Mouse (Mus musculus) right cerebral cortex, postnatal 10 days (tissue): Measurements from ENCODE around the gene Apobec4.
"Not testable (repeated sequence)": the region's sequence is repeated elsewhere in the genome, so short reads cannot be mapped to it uniquely, and the experiment has no call there.

Source experiments
- DNase-seq, 2 experiments: peaks; one replicate each; pipeline ENCODE4 v3.0.0; 2021; ENCODE audit warnings: low spot score in 2 of 2

The Apobec4 gene

GRCm38 (mm10) chr1:152766804-152767748 lies 16.7 kb downstream of the Apobec4 start:
- DNase-seq: peak; percentile 51 to 55

GRCm38 (mm10) chr1:152767749-152768488 lies 17.6 kb downstream of the Apobec4 start:
- DNase-seq: peak; percentile 90 to 91

GRCm38 (mm10) chr1:152771016-152771415 lies 20.7 kb downstream of the Apobec4 start:
- DNase-seq: no peak

GRCm38 (mm10) chr1:152774601-152775000 lies 24.2 kb downstream of the Apobec4 start:
- not testable (repeated sequence) for DNase-seq

- peak; percentile 56 to 72 for DNase-seq
Observed at GRCm38 (mm10) chr1:152779071-152779737, 28.9 kb downstream of the Apobec4 start.

GRCm38 (mm10) chr1:152784620-152785019 lies 34.3 kb downstream of the Apobec4 start:
- no peak for DNase-seq

GRCm38 (mm10) chr1:152785446-152785845 lies 35.1 kb downstream of the Apobec4 start:
- not testable (repeated sequence) for DNase-seq

GRCm38 (mm10) chr1:152786953-152787352 lies 36.6 kb downstream of the Apobec4 start:
- no peak for DNase-seq

- no peak for DNase-seq
Observed at GRCm38 (mm10) chr1:152788121-152788660, 37.8 kb downstream of the Apobec4 start.

- no peak for DNase-seq
Observed at GRCm38 (mm10) chr1:152790254-152790653, 39.9 kb downstream of the Apobec4 start.

- DNase-seq: no peak
Observed at GRCm38 (mm10) chr1:152790821-152791220, 40.5 kb downstream of the Apobec4 start.

GRCm38 (mm10) chr1:152791269-152791668 lies 40.9 kb downstream of the Apobec4 start:
- DNase-seq: no peak

- DNase-seq: peak; percentile 63 to 76
Observed at GRCm38 (mm10) chr1:152792736-152793494, 42.6 kb downstream of the Apobec4 start.

- no peak for DNase-seq
Observed at GRCm38 (mm10) chr1:152793495-152794130, 43.3 kb downstream of the Apobec4 start.

- no peak for DNase-seq
Observed at GRCm38 (mm10) chr1:152795688-152796255, 45.4 kb downstream of the Apobec4 start.

GRCm38 (mm10) chr1:152796683-152797263 lies 46.4 kb downstream of the Apobec4 start:
- no peak for DNase-seq

GRCm38 (mm10) chr1:152798125-152798524 lies 47.8 kb downstream of the Apobec4 start:
- DNase-seq: no peak

GRCm38 (mm10) chr1:152799897-152800296 lies 49.5 kb downstream of the Apobec4 start, which contains the start of gene Ncf2:
Ncf2 (plus strand) TSS chr1:152800194.
- no peak for DNase-seq

- no peak for DNase-seq
Observed at GRCm38 (mm10) chr1:152800633-152801176, 50.4 kb downstream of the Apobec4 start.
